Mouse (Mus musculus) mature B cell (primary cell): ENCODE measurements at regions not wholly inside any gene's neighbourhood (a gene's known extent, or its start where the extent isn't known, plus 50 kb on each side); places are given as distances from the start of the nearest gene placed in this dataset.

Experiments
- in situ Hi-C: fragments of 300-500 bp; cut with MboI; formaldehyde crosslinking; loops from 2 replicates; pipeline ENCODE4 v1.14.3; 2019

DNA sequence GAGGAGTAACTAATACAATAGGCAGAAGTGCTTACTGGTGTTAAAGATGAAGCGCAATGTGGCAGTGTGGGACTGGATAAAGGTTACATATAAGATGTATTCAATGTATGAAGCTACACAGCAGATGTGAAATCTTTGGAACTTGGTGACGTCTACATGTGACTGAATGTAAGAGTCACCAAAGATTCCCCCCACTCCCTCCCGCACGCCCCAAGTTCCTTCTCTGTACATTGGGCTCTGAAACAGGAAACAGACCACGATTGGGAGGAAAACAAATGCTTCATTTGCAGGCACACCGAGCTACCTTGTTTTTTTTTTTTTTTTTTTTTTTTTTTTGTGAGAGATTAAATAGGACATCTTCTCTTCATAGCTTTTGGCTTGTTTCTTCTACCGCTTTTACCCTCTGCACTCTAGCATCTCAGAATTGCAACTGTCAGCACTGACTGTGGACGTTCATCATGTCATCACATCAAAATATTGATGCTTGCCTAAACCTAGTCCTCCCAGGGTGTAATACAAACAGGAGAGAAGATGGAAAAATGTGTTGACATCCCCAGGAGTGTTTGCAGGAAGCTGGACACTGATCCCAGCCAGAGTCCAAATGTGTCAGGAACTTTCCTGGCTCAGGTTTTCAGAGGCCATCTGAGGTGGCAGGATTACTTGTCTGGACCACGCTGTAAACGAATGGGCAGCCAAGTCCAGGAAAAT is 208.0 kb upstream of the Ccdc122 start:
- in situ Hi-C loops = no loop called here

DNA sequence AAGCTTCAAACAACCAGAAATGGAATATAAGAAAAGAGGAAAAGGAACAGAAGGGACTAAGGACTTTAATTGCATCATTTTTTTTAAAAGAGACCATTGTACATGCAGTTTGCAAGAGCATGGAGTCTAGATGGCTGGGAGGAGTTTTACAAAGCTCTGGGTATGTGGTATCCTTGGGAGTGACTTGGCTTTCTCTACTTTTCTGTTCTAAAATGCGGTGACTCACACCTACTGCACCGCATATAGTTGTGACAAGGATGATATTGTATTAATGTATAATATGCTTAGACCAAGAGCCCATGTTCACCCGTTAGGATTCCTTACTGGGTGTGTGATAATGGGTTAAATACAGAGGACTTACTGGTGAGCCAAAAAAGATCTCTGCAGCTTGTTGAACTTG is 212.5 kb upstream of the Ccdc122 start:
- in situ Hi-C loops = no loop called here

DNA sequence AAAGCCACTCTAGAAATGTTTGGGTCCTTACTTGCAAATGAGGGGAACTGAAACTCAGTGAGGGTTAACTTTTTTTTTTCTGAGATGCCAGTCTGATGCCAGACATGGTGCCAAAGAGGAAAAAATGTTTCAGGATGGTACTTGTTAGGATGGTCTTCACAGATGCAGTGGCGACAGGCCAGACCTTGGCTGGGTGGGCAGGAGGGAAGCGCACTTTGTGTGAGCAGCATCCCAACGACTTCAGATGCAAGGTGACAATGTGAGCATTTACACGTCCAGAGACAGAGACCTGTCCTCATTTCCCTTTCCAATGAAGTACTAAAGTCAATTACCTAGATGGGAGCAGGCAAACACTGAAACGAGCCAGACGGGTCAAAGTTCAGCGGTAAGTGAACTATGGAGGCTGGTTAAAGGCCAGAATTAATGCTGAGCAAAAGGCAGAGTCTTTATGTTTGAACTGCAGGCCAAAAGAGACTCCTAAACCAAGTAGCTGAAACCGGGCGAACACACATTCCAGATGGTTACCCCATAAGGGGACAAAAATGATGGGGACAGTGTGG is 213.7 kb upstream of the Ccdc122 start:
- in situ Hi-C loops = no loop called here

DNA sequence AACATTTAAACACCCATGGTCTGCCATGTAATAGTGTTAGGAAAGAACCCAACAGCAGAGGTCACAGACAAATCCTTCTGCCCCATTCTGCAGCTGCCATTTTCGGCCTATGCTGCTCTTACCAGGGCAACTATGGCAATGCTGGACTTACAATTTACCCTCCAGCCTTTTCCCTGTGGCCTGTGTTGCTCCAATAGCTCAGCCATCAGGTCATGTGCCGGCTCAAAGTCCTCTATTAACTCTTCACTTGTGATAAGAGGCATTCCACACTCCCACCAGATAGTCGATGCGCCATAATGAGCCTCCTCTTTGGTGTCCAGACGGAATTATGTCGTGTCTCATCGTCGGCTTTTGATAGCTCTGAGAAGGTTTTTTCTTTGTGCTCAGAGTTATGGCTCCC is 214.7 kb upstream of the Ccdc122 start:
- in situ Hi-C loops = no loop called here

DNA sequence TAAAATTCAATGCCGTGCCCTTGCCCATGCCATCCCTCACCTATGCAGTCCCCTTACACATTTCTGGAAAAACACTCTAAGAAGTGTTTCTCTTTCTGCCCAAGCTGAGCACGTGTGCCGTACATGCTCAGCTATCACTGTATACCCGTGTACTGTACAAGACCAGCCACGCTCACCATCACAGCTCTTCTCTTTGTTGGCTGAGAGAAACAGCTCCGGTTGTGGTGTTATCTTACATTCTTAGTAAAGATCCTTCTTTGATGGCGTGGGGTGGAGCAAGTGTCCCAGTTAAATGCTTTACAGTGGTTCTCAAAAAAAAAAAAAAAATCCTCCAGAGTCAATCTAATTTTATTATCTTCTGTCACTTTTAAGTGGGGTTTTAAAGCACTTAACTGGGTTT is 215.1 kb upstream of the Ccdc122 start:
- in situ Hi-C loops = no loop called here

DNA sequence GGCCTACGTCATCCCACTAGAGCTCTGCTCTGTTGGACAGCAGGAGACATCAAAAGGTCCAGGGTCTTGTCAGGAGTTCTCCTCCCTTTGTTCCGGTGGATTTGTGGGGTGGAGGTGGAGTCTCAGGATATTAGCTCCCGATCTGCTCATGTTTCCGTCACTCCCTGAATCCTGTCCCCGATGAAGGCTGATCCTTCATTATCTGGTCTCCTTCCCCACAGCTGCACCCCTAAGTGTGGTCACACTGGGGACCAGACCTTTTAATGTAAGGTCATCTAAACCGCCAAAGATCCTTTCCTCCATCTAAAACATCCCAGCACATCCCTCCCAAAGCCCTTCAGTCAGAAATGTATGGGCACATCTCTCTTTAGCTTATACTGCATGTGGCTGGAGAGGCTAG is 215.6 kb upstream of the Ccdc122 start:
- in situ Hi-C loops = no loop called here

DNA sequence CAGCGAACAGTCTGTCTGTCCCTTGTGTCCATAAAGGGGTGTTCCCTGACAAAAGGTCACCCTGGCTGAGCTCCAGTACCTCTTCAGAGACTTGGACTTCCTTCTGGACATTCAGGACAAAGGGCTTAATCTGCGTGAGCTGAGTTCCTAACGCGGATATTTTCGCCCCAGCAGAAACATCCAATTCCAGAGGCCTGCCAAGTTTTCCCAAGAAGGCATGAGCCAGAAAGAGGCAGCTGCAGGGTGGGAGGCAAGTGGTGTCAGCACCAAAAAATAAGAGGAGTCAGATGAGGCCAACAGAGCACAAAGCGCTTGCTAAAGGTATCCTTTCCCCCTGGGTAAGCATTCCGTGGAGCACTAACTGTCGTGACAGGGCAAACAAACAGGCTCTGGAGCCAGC is 216.9 kb upstream of the Ccdc122 start:
- in situ Hi-C loops = no loop called here

DNA sequence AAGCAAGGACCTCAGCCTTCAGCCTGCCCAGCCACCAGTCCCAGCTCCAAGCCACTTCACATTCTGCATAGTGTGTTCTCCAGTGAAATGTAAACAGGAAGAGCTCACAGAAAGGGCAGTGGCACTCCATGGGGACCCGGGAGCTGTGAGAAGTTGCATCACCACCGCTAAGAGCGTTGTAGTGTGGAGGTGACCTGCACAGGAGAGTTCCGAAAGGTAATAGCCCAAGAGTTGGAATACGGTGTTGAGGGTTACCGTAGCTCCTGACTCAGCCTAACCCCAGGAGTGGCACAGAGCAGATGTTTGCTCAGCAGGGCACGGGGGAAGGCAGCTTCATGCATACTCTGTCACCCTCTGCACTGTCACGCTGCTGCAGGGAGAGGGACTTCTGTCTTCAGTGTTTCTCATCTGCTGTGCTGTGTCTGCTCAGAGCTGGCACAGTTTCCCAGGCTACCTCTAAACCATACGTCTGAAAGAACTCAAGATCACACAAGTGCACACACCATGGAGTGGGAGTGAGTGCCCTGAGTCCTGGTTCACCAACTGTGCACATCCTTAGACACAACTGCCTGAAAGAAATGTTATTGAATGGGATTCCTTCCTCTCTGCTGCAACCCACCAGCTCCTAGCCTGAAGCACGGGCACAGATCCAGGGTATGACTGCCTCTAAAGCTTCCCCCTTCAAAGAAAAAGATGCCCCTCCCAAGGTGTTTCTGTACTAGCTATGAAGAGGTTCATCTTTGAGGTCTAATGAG is 218.1 kb upstream of the Ccdc122 start:
- in situ Hi-C loops = no loop called here

DNA sequence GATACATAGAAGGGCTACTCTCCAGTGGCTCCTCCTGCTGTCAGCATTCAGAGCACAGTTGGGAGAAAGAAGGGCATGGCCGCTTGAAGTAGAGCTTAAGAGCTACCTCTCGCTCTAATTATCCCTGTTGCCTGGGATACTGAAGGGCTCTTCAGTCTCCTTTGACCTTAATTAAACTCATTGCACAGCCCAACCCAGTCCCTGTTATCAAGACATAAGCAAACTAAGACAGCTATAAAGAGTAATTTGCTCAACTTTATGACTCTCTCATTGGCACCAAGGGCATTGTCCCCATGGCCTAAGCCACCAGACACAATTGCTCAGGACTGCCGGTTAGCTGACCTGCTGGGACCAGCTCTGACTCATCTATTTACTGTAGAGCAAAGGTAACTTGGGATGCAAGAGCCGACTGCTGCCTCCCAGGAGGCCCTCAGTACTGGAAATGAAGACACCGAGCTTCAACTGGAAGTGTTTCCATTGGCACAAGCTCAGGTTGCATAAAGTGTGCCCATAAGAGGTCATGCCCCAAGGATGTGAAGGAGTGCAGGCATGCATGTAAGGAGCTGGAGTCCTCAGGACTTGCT is 219.3 kb upstream of the Ccdc122 start:
- in situ Hi-C loops = no loop called here

DNA sequence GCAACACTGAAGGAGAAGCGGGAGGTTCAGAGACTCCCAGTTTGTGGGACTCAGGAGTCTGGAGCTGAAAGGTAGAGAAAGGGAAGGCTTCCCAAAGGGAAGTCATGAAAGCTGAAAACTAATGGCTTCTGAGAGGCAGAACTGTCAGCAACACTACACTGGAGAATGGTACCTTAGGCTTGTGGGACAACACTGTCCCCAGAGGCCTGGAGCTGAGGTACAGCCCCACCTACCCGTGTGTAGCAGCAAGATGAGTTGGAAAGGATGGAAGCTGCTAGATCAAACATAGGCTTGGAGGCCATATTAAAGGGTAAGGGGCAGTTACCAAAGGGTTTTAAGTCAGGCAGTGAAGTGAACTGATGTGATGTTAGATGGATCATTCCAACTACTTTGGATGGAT is 219.9 kb upstream of the Ccdc122 start:
- in situ Hi-C loops = no loop called here

DNA sequence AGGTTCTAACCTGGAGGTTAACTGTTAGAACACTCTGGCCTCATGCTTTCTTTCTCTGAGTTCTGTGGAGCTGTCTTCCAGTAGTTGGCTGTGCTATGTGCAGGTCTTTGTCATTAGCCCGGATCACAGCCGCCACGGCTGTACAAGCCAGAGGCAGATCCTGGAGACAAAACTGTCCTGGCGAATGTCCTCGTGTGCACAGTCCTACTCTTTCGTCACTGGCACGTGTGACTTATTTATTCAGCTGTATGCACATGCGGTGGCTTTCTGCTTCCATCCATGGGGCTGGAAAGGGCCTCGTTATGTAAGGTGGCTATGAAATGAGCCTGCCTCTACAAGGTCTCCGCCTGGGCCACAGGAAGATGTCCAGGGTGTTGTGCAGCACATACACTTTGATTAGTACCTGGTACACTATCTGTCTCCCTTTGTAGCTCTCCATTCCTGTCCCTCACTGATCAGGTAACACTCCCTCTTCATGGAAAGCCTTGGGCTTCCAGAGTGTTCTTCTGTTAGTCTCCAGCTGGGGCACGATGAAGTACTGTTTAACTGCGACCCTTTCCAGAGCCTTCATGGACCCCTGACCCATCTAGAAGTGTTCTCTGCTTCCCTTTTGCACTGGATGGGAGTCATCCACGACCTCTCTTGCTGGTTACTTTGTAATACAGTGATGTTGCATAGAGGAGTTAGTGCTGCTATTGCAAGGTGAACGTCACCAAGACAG is 224.3 kb upstream of the Ccdc122 start:
- in situ Hi-C loops = no loop called here

DNA sequence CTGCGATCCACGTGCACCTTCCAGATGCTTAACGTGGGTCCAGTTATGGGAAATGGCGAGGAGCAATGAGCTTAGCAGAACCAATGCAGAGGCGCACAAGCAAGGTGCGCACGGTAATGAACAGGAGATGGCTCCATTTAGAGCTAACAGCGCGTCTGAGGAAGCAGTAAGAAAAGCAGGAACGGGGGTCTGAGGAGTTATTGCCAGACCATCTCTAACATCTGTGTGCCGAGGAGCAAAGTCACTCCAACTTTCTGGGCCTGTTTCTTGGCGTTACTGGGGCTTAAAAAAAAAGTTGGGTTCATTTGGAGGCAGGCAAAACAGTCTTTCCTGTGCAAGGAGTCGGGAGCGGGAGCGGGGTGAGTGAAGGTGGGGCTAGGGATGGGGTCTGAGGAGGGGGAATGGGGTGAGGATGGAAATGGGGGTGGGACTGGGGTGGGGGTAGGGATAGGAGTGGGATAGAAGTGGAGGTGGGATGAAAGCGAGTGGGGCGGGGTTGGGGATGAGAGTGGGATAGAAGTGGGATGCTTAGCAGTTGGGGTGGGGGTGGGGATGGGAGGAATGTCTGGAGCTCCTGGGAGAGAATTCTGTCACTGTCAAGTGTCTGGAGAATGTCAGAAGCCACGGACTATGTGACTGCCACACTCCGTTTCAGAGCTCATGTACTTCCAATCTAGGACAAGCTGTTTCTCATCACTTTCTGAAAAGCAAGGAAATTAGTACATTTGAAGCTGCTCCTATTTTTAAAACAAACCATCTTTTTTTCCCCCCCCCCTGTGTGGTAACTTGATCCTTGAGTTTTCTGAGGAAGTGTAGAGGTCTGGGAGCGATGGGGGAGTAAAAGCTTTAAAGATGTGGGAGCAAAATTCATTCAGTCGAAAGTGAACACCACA is 225.6 kb upstream of the Ccdc122 start:
- in situ Hi-C loops = no loop called here

DNA sequence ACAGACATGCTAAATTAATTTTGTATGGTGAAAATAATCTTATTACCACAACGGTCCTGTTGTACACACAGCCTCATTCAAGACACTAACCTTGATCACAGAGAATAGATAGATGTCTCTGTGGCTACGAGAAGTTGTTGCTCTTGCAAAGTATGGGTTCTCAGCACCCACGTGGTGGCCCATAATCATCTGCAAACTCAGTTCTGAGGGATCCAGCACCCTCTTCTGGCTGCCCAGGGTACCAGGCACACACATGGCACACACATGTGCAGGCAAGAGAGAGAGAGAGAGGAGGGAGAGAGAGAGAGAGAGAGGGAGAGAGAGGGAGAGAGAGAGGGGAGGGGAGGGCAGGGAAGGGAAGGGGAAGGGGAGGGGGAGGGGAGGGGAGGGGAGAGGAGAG is 226.5 kb upstream of the Ccdc122 start:
- in situ Hi-C loops = no loop called here

DNA sequence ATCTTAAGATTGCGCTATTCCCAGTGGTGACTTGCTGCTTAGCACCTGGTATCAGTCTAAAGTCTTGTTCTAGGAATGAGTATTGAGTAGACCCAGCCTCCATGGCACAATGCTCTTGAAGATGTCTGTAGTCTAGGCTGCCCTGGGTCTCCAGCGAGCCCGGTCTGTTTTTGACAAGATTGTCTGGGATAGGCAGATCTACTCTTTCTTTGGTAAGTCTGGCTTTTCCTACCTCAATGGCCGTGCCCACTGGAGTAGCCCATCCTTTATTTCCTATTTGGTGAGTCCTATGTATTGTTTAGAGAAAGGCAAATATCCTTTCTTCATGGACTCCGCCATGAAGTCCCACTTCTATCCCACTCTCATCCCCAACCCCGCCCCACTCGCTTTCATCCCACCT is 227.2 kb upstream of the Ccdc122 start:
- in situ Hi-C loops = no loop called here

DNA sequence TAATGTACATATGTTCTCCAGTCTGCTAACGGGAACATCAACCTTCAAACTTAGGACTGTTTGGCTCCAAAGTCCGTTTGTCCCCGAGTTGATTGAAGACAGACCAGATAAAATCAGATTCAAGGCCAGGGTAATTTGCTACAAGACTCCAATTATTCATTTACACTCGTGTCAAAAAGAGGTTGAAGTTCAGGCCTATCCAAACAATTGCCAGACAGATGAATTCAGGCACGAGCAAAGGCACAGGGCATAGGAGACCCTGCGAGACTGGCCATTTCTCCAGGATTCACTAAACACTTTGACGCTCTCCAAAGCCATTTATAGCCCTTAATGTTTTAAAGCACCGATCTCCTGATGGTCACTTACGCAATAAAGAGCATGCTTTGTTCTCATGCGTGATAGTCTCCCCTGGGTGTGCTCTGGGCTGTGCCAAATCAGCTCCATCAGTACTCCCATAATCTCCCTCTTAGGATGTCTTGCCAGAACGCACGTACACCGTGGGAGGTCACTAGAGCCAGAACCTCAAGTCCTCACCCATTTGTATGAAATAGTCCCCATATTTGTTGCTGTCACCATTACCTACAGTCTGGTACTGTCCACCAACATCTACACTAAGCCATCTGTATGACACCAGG is 231.3 kb upstream of the Ccdc122 start:
- in situ Hi-C loops = no loop called here

DNA sequence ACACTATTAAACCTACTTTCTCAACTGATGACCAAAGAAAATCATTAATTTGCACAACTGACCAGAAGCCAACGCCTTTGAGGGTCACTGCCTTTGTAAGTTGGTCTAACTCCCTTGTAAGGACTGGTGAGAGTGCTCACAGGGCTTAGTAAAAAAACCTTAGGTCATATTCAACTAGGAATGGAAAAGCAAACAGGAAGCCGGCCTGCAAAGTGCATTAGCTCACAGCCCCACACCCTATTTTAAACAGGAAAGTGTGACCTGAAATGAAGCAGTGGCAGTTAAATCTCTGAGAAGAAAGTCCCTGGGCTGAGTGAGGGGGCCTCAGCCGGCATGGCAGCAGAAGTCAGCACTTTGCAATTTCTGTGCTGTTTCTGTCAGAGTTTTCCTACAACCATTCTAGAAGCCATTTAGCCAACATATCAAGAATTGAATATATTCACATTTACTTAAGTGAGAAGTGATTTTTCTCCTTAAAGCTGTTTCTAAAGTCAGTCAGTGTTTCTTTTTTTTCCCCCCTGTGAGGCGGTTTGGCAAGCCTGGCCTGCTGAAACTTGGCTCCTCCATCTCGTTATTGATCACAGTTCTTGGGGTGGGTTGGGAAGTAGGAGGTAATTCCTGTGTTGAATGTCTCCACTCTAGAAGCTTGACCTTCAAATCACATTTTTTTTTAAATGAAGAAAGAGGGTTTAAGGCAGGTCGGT is 232.0 kb upstream of the Ccdc122 start:
- in situ Hi-C loops = no loop called here

DNA sequence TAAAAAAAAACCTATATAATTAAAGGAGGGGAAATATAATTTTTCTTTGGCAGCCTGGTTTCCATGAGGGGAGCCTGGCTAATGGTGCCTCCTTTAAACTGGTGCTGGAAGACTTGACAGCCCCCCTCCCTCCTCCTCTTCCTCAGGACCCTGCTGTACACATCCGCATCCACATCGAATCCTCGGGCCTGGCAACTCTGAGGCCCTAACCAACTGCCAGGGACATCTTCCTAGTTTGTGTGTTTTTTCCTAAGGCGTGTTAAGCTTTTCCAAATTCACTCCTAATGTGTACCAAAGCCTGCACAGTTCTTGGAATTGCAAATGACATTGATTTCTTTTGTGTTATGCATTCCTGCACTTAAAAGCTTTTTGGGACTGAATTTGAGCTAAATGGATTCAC is 236.4 kb upstream of the Ccdc122 start:
- in situ Hi-C loops = no loop called here

DNA sequence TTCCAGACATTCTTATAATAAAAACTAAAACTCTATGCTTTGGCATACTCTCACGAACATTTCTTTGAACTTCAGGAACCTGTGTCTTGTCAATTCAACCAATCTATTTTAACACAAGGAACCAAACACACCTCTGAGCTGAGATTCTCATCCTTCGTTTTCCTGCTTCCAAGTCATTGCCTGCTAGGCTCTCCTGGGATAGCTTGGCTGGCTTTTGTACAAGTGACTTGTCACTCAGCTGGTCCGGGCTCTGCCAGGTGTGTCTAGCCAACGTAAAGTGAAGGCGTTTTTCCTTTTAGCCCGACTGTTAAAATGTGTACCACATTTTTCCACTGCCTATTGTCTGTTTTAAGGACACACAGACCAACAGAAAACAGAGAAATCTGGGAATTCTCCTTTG is 236.8 kb upstream of the Ccdc122 start:
- in situ Hi-C loops = no loop called here

DNA sequence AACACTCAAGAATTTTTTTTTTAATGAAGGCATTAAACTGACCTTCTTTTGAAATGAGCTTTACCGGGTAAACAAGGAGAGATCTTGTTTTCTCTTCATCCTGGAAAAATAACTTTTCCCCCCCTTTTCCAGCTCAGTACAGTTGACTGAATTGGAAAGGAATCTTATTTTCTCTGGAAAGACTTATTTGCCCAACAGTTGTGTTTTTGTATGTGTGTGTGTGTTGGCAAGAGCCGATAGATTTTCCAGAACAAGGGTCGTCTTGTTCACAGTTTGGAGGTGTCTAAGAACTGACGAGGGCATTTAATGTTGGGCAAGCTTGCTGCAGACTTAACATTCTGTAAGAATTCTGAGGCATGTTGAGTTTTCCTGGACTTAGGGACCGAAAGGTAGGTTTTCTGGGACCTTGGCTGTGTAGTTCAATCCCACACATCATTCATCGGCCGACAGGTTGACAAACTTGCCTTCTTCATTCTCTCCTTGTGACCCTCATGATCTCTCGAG is 237.6 kb upstream of the Ccdc122 start:
- in situ Hi-C loops = no loop called here

DNA sequence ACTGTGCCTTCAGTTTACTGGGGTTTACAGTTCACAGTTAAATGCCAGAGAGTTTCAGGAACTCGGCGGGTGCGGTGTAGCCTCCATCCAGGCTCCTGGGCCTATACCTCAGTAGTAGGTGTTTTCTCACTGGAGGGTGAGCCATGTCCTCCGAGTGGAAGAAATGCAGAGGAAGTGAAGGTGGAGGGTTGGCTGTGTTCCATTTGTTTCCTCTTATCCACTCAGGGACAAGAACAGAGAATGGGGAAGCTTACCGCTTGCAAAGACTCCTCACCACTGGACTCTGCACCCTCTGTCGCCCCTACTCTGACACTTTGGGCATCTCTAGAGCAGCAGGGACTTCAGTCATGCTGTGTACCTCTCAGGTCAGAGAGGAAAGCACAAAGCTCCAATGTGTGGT is 238.1 kb upstream of the Ccdc122 start:
- in situ Hi-C loops = no loop called here
